Mouse (Mus musculus): Measurements from ENCODE around the gene Gm4788. TPM values are rescaled to one million over a fixed set of nuclear protein-coding genes. Genes with fewer than 3 reads are reported as not detected.
"Not testable (repeated sequence)": the region's sequence is repeated elsewhere in the genome, so short reads cannot be mapped to it uniquely, and the experiment has no call there.

Gm4788 gene
- total RNA-seq (2015) (not detected in 2 replicates), total RNA-seq (2017) (not detected in 2 replicates)

DNA sequence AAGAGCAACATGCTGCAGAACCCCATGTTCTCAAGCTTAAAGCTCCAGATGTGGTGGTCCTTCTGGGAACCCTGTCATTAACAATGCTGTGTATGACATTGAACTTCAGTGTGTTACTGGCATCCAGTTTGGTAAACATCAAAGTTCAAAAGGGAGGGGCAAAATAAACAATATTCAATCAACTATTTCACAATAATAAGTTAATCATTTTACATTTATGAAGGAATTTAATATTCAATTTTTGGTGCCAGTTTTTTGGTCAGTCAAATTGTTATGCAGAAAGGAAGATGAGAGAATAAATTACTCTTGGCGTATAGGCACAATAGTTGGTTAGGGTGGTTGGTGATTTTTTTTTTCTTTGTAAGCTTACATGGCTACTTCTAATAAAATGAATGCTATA is at the start of gene Gm4788:
TSS of gene Gm4788 (minus strand) at position 101 of the 400 bp plus-strand sequence.
- no peak for ATAC-seq (replicated peaks; ENCODE audit: poor library complexity)

GRCm38 (mm10) chr1:139808594-139808993 is 27.6 kb upstream of the Gm4788 start:
- ATAC-seq (replicated peaks; ENCODE audit: poor library complexity) = no peak

- ATAC-seq (replicated peaks; ENCODE audit: poor library complexity) = not testable (repeated sequence)
These were observed 11.1 kb downstream of the Gm4788 start for GRCm38 (mm10) chr1:139769913-139770312.

- ATAC-seq (replicated peaks; ENCODE audit: poor library complexity) = not testable (repeated sequence)
These were observed 64.4 kb downstream of the Gm4788 start for GRCm38 (mm10) chr1:139716681-139717080.

DNA sequence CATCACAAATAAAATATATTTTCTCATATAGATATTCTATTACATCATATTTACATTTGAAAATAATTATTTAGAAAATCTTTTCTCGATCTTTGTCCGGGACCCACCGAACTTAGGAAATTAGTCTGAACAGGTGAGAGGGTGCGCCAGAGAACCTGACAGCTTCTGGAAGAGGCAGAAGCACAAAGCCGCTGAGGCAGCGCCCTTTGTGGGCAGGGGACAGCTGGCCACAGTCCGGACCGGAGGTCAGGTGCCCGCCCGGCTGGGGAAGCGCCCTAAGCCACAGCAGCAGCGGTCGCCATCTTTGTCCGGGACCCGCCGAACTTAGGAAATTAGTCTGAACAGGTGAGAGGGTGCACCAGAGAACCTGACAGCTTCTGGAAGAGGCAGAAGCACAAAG is 64.8 kb downstream of the Gm4788 start:
- ATAC-seq (replicated peaks; ENCODE audit: poor library complexity) = not testable (repeated sequence)

DNA sequence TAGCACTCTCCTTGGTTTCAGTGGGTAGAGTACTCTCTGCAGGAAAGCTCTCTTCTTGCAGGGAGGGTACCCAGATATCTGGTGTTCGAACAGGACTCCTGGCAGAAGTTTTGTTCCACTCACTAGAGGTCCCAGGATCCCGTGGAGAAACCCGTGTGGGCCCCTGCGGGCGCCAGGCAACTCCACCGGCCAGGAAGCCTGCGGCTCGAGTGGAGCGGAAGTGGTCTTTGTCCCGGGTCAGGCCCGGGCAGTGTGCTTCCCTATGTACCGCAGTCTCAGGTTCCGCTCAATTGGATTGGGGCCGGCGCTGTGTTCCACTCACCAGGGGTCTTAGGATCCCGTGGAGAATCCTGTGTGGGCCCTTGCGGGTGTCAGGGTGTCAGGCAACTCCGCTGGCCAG is 131.1 kb downstream of the Gm4788 start:
- ATAC-seq (replicated peaks; ENCODE audit: poor library complexity) = not testable (repeated sequence)

Other genes with a start within 250 kb of the Gm4788 start
- gene Cfhr1, start 221.0 kb downstream of the Gm4788 start, total RNA-seq (2015) = not detected in 2 replicates
- not detected in 2 replicates for gene Cfhr1, start 221.0 kb downstream of the Gm4788 start, total RNA-seq (2017)
- not detected in 2 replicates for gene Cfhr2, start 77.5 kb upstream of the Gm4788 start, total RNA-seq (2015)
- gene Cfhr2, start 77.5 kb upstream of the Gm4788 start, total RNA-seq (2017) = not detected in 2 replicates